Mouse (Mus musculus) neutrophil, adult 83 days (primary cell): ENCODE results near the gene Pcsk1. TPM values are rescaled to one million over a fixed set of nuclear protein-coding genes. Genes with fewer than 3 reads are reported as not detected.

Source experiments
- total RNA-seq, 2 experiments: library from RNA; stranded (reverse); gene quantifications; one replicate each; pipeline ENCODE4 v1.2.4; 2023

Gene Pcsk1
- total RNA-seq: under 1 TPM in 1 of 2 experiments, not detected in 1; 0.07 TPM

GRCm38 (mm10) chr13:75089721-75090410, at the start of gene Pcsk1:
TSS of gene Pcsk1 (plus strand) at chr13:75089826.

